Mouse (Mus musculus): Measurements from ENCODE around the gene Mcrip1.
"Not testable (repeated sequence)": the region's sequence is repeated elsewhere in the genome, so short reads cannot be mapped to it uniquely, and the experiment has no call there.

The Mcrip1 gene

DNA sequence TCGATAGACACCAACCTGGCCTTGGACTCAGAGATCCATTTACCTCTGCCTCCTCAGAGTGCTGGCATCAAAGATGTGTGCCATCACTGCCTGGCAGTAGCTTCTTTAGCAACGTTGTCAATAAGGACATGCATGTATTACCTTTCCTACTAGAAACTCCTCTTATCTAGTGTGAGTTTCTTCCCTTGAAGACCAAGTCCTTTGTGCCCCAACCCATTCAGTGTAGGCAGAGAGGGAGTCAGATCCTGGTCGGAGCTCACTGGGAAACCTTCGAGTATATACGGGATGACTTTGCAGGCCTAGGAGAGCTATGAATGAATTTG, 24.7 kb upstream of the Mcrip1 start:
- no peak for DNase-seq

DNA sequence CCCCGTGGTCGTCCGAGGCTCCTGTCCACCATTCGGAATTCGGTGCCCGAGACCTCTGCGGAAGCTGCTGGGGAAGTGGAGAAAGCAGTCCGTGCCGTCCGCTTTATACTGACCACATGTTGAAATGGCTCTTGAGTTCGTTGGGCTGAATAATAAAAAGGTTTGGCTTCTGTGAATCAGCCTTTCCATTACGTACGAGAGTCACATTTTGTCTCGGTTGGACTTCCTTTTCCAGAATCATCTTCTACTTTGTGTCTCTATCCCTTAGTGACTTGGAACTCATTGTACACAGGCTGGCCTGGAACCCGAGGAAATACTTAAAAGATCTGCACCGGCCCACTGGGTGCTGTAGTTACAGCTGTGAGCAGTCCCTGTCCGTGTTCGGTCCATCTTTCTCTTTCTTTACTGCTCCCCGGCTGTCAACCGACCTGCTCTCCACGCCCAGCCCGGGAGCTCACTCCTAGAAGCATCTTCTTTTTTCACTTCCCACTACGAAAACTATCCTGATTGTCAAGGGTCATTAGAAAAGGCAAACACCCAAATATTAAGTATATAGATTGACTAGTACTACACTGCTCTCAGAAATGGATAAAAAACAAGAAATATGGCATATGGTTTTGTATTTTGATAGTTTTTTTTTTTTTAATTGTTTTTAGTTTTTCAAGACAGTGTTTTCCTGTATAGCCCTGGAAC, 24.2 kb upstream of the Mcrip1 start:
- DNase-seq: no peak

DNA sequence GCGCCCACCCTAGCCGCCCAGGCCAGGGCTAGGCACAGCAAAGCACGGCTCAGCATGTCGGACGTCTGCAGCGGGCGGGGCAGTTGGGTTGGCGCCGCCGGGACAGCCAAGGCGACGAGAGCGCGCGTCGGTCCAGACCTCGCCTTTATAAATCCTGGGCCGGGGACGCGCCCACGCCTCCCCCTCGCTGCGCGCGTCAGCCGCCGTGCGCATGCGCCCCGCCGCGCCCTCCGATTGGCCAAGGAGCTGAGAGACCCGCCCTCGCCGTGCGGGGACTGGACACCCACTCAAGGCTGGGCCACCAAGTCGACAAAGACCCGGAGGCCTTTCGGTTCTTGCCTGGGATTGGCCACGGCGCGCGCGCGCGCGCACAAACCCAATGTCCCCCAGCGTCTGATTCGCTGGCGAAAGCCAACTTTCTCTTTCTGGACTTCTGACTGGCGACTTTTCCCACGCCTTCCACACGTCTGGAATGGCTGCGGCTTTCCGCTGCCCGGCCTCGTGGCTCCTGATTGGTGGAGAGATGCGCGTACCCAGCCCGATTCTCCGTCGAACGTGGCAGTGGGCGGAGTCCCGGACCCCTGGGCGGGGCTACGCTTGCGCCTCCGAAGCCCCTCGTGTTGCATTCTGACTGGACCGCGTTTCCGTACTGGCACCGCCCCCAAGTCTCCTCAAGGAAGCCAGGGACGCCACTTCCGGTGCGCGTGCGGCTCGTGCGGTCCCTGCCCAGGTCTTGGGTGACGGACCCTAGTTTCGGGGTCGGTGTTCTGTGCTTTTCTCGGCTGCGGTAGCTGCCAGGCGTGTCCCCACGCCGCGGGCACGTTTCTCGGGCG, 23.4 kb upstream of the Mcrip1 start, which contains the start of gene P4hb:
Gene P4hb, minus strand, starts transcription at position 502 of the 833 bp plus-strand sequence.
- peak; percentile 100 for DNase-seq

DNA sequence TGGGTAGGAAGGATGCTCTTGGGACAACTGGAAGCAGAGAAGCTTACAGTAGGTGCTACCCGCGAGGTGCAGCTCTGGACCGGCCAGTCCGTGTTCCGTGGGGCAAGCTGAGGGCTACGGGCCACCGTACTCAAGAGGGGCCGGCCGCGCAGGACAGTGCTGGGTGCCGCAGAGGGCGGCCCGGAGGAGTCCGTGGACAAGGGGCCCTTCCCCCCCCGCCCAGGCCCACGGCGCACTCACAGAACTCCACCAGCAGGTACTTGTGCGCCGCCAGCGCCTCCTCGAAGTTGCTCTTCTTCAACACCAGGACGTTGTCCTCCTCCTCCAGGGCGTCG, 22.9 kb upstream of the Mcrip1 start:
- DNase-seq: no peak

DNA sequence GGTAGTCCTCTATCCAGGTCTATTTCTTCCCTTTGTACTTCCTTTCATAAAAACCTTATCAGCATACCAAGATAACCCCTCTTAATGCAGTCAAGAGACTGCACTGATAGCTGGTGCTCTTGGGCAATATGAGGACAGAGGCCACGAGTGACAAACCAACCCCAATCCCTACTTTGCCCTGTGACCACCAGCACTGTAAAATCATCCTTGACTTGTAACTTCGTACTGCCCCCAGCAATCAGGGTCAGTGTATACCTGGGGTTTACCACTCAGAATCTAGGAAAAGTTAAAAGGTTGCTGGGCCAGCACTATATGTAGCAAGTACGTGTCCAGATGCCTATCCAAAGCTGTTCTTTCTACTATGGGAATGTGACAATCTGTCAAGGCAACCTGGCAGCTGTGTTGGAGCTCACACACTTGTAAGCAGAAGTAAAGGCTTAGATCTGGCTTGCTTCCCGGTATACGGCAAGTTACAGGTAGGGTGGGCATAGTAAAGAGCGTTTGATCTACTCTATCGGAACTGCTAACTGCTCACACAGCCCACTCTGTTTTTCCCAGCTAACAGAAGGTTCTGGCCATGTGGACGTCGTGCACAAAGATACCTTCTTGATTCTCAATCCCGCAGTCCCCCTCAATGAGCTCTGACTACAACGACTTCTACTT, 22.4 kb upstream of the Mcrip1 start:
- DNase-seq: no peak

DNA sequence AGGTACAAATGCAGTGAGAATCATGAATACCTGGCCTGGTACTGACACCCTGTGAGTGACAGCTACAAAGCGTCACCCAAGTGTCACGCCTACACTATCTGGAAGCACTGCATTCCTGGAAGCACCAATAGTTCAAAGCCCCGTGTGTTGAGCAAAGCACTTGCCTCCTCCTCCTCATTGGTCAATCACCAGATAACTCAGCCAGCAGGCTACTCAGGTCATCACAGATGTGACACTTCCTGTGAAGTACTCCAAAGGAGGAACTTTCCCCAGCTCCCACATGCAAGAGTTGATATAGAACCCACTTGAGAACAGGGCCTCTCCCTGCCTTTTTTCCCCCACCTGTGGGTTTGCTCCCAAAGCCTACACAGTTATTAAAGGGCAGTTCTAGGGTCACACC, 21.6 kb upstream of the Mcrip1 start:
- DNase-seq: no peak

DNA sequence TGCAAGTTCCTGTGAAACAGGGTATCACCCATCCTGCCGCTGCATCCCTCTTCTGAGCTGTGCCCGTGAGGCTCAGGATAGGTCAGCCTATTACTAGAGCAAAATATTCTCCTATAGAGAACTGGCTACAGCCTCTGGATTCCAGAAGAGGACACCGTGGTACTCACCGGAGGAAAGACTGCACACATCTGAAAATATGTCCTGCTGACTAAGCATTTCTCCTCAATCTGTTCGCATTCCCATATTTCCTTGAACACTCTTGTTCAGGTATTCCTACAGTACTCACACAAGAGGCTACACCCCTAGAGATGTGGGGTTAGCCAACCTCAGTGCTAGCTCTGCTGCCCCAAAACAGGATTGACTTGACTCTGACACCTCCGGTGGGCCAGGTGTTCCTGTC, 18.8 kb upstream of the Mcrip1 start:
- no peak for DNase-seq

DNA sequence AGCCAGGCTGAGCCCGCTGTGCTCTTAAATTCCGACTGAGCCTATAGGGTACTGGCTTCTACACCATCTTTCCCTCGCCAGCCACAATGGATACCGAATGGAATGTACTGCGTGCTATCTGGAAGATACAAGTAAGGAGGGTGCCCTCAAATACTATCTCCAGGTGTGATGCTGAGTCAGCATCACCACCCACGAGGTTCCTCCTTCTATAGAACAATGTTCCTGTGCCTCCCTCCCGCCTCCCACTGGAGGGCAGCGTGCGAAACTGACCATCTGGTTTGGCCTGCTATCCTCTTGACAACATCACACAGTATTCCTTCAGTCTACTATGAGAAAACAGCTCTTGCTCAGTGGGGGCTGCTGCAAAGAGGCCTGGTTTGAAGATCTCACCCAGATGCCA, 15.6 kb upstream of the Mcrip1 start:
- DNase-seq: no peak

DNA sequence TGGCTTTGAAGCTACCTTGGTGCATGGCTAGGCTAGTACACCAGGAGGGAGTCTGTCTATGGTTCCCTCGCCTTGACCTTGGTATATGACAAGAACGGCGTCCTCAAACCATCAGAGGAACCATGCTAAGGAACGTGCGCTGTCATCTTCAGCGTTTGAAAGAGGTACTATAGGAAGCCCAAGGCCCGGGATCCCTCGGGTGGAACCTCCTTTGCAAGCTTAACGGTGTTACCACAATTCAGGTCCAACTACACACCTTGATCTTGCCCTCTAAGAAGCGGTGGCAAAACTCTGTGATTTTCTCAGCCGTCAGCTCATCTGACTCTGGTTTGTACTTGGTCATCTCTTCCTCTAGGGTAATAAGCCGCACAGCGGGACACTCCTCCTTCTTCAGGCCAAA, 13.4 kb upstream of the Mcrip1 start:
- DNase-seq: no peak

DNA sequence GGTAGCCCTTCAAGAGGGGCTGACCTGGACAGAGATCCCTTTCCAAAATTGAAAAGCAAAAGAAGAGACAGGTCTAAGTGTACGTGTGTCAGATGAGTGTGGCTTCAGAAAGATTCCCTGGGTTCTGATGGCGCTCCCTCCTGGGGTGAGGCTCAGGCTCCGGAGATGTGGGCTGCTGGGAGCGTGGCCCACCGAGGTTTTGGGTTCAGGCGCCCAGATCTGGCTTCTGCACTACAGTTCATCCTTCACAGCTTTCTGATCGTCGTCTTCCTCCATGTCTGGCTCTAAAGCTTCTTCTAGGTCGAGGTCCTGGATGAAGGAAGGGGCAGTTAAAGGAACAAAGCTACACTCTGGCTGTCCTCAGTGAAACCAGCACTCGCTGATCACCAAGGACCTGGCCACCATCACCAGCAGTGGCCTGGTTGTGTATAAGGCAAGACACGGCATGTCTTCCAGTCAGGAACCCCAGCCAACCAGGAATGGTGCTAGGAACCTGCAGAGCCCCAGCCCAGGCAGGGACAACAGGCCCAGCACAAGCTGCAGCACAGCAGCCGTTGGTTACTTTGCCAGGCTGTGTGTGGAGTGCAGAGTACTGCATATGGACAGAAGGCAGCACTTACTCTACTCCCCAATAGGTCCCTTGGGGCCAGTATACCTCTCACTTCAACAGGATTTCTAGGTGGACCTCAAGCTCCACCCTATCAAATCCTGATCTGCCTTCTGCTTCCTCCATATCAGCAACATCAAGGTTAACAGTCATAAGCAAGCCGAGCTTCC, 11.6 kb upstream of the Mcrip1 start:
- no peak for DNase-seq

DNA sequence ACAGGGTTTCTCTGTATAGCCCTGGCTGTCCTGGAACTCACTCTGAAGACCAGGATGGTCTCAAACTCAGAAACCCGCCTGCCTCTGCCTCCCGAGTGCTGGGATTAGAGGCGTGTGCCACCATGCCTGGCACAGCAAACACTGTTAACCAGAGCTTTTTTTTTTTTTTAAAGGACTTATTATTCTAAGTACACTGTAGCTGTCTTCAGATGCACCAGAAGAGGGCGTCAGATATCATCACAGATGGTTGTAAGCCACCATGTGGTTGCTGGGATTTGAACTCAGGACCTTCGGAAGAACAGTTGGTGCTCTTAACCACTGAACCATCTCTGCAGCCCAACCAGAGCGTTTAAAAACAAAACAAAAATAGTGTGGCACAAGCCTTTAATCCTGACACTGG, 9.3 kb upstream of the Mcrip1 start:
- DNase-seq: not testable (repeated sequence)

DNA sequence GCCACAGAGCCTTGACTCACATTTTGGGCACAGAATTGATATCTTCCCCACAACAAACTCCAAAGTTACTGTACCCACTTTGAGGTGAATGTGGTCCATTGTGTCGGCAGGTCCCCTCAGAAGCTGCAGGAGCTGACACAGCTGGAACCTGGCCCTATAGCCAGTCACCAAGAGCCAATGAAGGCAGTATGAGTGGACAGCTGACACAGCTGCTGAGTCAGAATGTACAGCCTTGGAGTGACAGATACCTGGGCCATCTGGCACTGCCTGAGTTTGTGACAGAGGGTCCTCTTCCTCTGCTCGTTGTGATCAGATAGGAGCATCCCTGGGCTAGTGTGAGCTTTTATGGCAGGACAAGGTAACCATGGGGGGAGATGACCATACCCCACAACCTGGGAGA, 5.7 kb upstream of the Mcrip1 start:
- no peak for DNase-seq

DNA sequence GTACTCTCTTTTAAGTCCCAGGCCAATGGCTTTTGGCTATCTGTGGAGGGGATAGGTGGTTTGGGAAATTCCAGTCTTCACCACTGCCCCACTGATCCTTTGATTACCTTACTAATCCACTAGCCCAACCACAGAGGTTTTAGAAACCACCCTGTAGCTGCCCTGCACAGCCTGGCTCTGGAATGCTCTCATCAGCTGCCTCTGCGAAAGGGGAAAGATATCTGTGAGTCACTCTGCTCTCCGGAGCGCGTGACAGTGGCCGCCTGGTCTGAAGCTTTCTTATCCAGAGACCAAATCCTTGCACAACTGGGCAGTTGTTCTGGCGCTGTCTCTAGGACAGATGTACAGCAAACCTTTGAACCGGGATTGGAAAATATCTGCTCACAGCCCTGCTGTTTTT, 5.3 kb upstream of the Mcrip1 start:
- no peak for DNase-seq

DNA sequence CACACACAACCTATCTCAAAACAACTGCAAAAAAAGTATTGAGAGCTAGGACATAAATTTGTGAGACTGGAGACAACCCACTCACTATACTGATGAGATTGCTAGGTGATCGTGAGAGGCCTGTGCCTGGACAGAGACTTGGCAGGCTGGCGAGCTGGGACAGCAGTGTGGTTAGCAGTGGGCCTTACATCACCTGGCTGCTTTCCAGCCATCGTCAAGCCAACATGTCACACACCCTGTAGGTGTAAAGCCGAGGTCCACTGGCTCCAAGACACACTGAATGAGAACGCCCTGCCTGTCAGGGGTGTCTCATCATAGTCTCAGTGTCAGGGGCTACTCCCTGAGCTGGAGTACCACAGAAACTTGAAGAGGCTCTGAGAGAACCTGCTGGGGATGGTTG, 3.2 kb upstream of the Mcrip1 start:
- DNase-seq: no peak

DNA sequence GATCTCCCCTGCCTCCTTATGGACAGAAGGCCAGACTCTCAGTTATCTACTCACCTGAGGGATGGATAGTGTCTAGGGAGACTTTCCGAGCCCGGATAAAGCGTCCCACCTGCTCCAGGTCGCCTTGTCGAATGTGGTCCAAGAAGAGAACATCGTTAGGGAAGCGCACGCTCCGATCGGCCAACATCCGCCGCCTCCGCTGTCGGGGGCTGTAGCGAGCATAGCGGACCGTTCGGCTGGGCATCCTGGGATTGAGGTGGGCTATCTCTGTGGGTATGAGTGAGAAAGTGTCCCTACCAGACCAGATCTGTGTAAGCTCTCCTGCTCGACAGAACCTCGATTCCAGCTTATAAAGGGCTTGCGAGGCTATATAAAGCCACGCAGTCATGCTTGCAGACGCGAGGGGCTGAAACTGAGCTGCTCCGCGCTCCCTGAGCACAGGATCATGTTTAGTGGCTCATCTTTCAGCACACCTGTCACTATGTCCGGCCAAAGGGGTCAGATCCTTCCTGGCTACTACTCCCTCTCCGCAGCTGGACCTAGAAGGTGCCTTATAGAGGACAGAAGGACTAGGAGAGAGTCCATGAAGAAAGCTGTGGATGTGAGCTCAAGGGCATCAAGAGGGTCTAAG, 1.4 kb upstream of the Mcrip1 start, which contains the start of gene Ppp1r27:
Gene Ppp1r27, minus strand, starts transcription at position 323 of the 631 bp plus-strand sequence.
- DNase-seq: no peak

DNA sequence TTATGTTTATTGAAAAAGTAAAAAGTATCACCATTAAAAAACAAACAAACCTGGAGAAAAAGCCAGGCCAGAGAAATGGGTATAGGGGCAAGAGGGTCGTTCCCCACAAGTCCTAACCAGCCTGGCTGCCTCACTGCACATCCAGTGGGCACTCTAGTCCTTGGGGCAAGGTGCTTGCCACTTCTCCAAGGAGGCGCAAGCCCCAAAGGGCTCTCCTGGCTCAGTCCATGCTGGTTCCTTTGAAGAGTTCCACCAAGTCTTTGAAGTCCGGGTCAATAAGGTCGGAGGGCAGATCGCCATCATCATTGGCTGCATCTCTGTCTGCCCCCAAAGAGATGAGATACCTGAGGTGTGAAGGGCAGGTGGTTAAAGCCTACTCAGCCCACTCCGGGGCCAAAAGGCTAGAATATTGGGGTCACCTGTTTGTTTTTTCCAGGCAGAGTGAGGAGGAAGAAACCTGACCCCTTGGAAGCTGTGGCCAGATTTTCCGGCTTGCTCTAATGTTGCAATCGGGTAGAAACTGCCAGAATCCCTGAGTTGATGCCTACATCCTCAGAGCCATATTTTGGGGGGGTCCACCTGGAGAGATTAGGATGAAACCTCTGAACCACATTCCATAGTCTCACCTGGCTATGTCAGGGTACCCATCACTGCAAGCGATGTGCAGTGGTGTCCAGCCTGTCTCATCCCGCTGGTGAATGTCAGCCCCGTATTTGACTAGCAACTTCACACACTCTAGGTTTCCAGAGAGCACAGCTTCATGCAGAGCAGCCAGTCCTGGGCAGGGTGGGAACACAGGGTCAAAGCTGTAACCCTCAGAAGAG, 671 bp upstream of the Mcrip1 start:
- DNase-seq: no peak

DNA sequence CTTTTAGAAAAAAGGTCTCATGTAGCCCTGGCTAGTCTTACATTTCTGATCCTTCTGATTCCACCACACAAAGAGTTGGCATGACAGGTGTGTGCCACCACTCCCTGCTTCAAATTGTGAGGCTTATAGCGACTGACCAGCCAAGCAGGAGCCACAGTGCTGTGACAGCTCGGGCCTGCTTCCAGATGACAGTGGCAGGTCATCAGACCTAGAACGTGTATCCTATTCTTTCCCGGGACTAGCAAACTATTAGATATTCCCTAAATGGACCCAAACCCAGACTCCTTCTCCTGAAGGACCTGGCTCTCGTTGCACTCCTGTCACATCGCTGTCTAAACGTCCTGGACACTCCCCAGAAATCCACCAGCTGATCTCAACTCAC, 750 bp downstream of the Mcrip1 start:
- no peak for DNase-seq

DNA sequence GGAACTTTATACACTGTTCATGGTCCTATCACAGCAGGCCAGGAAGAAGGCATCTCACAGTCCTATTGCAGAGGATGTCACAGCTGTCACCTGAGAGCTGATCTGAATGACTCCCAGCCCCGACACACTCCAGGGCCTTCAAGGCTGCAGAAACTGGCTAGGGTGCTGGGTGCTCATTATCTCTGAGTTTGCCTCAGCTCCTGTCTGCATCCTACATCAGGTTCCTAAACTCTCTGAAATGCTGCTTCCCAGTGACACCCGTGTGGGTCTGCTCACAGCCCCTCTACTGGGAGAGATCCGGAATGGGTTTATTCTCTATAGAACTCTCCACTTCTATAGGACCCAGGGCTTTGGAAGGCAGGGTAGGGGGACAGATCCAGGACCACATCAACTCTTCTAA, 1.3 kb downstream of the Mcrip1 start:
- no peak for DNase-seq

DNA sequence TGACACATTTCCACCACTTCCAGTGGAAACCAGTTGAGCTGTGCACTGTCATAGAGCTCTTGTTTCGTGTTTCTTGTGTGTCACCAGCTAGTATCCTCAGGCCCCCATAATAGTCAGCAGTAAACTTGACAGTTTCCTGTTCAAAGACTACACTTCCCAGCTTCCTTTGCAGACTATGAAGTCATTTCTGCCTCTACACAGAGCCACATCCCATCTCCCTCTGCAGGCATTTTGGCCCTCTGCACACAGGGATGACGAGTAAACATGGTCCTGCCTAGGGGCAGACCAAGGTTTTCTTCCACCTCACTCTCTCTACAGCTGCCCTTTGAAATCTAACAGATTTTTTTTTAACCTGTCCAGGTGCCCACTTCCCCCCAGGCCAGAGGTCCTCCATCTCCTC, 2.1 kb downstream of the Mcrip1 start:
- DNase-seq: peak in 1 of 2 experiments; percentile 41

DNA sequence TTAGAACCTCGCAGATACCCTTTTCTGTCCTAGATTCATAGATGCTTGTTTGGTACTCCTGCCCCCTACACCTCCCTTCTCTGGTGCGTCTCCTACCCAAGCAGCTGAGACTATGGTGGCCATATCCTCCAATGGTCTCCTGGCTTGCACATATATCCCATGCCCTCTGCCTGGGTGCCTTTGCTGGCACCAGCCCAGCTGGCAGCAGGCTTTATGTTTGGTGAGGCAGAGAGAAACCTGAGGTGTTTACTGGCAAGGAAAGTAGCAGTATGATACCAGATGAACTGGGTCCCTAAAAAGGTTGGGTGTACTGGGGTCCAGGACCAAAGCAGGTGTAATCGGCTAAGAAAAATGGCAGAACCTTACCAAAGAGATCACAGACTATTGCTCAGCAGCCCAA, 3.6 kb downstream of the Mcrip1 start:
- DNase-seq: no peak

DNA sequence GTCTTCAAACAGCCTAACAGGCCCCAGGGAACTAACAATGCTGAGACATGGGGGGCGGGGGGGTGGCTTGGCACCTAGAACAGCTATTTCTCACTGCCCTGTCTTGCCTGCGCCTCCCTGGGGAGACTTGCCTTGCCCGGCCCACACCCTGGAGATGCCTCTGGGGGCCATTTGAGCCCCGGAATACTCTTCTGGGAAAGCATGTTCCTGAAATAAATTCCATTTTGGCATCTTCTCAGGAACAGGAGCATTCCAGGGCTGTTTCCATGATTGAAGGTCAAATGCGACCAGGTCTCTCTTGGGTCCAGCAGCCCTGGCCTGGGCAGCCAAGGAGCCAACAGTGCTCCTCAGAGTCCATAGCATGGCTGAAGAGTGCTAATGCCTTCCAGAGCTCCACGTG, 7.2 kb downstream of the Mcrip1 start:
- no peak for DNase-seq

DNA sequence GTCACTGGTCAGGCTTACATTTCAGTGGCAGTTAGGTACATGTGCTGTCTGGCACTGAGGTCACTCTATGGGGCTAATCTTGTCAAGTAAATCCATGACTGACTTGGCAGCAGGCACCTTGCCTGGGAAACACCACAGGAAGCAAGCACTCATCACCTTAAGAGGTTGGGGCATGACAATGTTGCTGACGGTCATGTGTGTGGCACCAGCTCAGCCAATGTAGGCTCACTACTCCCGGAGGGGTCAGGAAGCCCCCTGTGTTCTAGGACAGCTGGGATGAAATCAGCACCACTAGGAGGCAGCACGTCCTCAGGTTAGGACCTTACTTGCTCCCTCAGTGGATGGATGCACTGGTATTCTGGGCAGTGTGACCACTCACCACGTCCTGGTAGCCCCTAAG, 7.6 kb downstream of the Mcrip1 start:
- DNase-seq: peak in 1 of 2 experiments; percentile 36
